ENCODE assay signal across 8 mouse cellular contexts in the genomic region with DNA sequence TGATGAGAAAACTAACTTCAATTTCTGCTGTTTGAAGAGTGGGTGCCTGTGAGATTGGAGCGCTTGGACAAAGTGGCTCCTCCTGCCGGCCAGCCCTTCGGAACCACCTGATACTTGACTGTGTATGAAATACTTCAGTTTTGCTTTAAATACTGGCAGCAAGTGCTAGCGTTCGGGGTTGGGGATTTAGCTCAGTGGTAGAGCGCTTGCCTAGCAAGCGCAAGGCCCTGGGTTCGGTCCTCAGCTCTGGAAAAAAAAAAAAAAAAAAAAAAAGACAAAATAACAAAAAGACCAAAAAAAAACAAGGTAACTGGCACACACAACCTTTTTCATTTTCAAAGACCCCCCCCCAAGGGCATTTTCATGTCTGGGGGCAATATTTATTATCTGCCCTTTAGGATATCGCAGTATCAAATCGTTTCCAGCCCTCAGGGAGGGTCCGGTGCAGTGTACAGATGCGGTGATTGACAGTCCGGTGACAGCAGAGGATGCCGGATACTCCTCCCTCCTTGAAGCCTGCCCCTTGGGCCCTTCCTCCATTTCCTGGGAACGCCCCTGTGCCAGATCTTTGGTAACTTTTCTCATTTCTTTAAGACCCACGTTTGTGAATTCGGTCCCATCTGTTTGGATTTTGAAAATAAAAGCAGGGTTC. TPM values are rescaled to one million over a fixed set of nuclear protein-coding genes. Genes with fewer than 3 reads are reported as not detected.
DNase-seq lines count a peak whose midpoint lies in the region; ATAC-seq and TF ChIP-seq lines count a peak whose summit lies in the region.

No protein-coding gene starts in this region.

- H3K9ac ChIP-seq in intestine, embryonic 14.5 days (ENCODE audit: low read length): peak overlapping the region; percentile 80
- peak overlapping the region; percentile 80; the same call in 1 of the 2 replicates for H3K9ac ChIP-seq in liver, embryonic 14.5 days (replicated peaks)

- 7% methylated on average over 17 of the region's 17 CpGs for WGBS in intestine, embryonic 14.5 days
- 8% methylated on average over 17 of the region's 17 CpGs for WGBS in liver, embryonic 14.5 days (ENCODE audit: insufficient replicate concordance)

- H3K9me3 ChIP-seq in E14TG2a.4 (ENCODE audit: low read length): no peaks in the 10 kb centered on the region
- no peaks in the 10 kb centered on the region for H3K9me3 ChIP-seq in intestine, embryonic 14.5 days (ENCODE audit: control insufficient read depth, low read length)
- H3K9me3 ChIP-seq in liver, embryonic 14.5 days (ENCODE audit: control insufficient read depth, low read length): no peaks in the 10 kb centered on the region

- TF ChIP-seq EP300 in liver, embryonic 14.5 days (IDR thresholded peaks at IDR 0.05; ENCODE audit: low read depth): no peak

- DNase-seq in gastrocnemius, adult 2 months: no peak
- DNase-seq in gastrocnemius, postnatal 25 days: no peak
- DNase-seq in intestine, embryonic 14.5 days (ENCODE audit: low spot score): no peak
- DNase-seq in liver, embryonic 14.5 days (ENCODE audit: low read depth in 3 of 3, low spot score in 3 of 3): no peak
- peak; percentile 83 to 85 for DNase-seq in right cerebral cortex, postnatal 10 days (ENCODE audit: low spot score in 2 of 2)
- DNase-seq in gastrocnemius, postnatal 14 days: no peak

- H3K27ac ChIP-seq in gastrocnemius, adult 2 months: peak overlapping the region; percentile 93
- H3K27ac ChIP-seq in embryonic fibroblast, embryonic 13.5 days (ENCODE audit: insufficient read depth, low read length): peak overlapping the region; percentile 72
- peak overlapping the region; percentile 59; the same call in 1 of the 2 replicates for H3K27ac ChIP-seq in intestine, embryonic 14.5 days (ENCODE audit: low read depth)
- H3K27ac ChIP-seq in liver, embryonic 14.5 days: no peak overlapping the region

- H3K4me1 ChIP-seq in E14TG2a.4 (replicated peaks; ENCODE audit: low read depth, low read length): peaks cover 30% of the 10 kb centered on the region
- peaks cover 7% of the 10 kb centered on the region for H3K4me1 ChIP-seq in embryonic fibroblast, embryonic 13.5 days (ENCODE audit: control insufficient read depth, insufficient read depth, low read length)
- H3K4me1 ChIP-seq in intestine, embryonic 14.5 days (replicated peaks; ENCODE audit: control insufficient read depth, insufficient read depth, low read length): peaks cover 6% of the 10 kb centered on the region; the same call in 1 of the 2 replicates
- H3K4me1 ChIP-seq in liver, embryonic 14.5 days (replicated peaks; ENCODE audit: control insufficient read depth in 2 of 2, insufficient read depth in 2 of 2, low read length in 1 of 2): peaks cover 5 to 6% of the 10 kb centered on the region in 2 experiments

- no peak for TF ChIP-seq POLR2A in embryonic fibroblast, embryonic 13.5 days (IDR thresholded peaks at IDR 0.05; ENCODE audit: low read depth, low read length)

- intact Hi-C loops in gastrocnemius, adult 2 months (cut with DNase I): no loop called here
- intact Hi-C loops in gastrocnemius, postnatal 14 days (cut with DNase I; ENCODE audit: low total_unique reads): no loop called here

- peaks cover 31% of the 10 kb centered on the region for H3K36me3 ChIP-seq in E14TG2a.4 (ENCODE audit: insufficient read depth, low read length)
- peaks cover 20% of the 10 kb centered on the region for H3K36me3 ChIP-seq in intestine, embryonic 14.5 days (ENCODE audit: control insufficient read depth, insufficient read depth, low read length)
- H3K36me3 ChIP-seq in liver, embryonic 14.5 days (replicated peaks; ENCODE audit: control insufficient read depth, insufficient read depth, low read depth): no peaks in the 10 kb centered on the region

- TF ChIP-seq CTCF in gastrocnemius, adult 2 months (IDR thresholded peaks at IDR 0.05): peak; percentile 31
- no peak; the same call in 1 of the 2 replicates for TF ChIP-seq CTCF in E14TG2a.4 (conservative IDR thresholded peaks at IDR 0.05; ENCODE audit: low read length)
- no peak for TF ChIP-seq CTCF in embryonic fibroblast, embryonic 13.5 days (IDR thresholded peaks at IDR 0.05; ENCODE audit: borderline replicate concordance, insufficient read depth, low read length)
- peak; percentile 23; the same call in 1 of the 2 replicates for TF ChIP-seq CTCF in liver, embryonic 14.5 days (IDR thresholded peaks at IDR 0.05; ENCODE audit: low read depth)

- H3K4me3 ChIP-seq in gastrocnemius, adult 2 months: peak overlapping the region; percentile 93
- peak overlapping the region; percentile 98 for H3K4me3 ChIP-seq in E14TG2a.4 (replicated peaks; ENCODE audit: low read length)
- H3K4me3 ChIP-seq in embryonic fibroblast, embryonic 13.5 days (ENCODE audit: insufficient read depth, low read length): peak overlapping the region; percentile 65
- peak overlapping the region; percentile 90 for H3K4me3 ChIP-seq in intestine, embryonic 14.5 days (ENCODE audit: low read depth, low read length)
- H3K4me3 ChIP-seq in liver, embryonic 14.5 days (ENCODE audit: insufficient read depth in 1 of 2, low read depth in 2 of 2, low read length in 2 of 2): peak overlapping the region; percentile 85 to 97

- peak overlapping the region; percentile 51 for H3K4me2 ChIP-seq in intestine, embryonic 14.5 days (ENCODE audit: low read length)
- peak overlapping the region; percentile 92 for H3K4me2 ChIP-seq in liver, embryonic 14.5 days (ENCODE audit: low read depth)

- peak; percentile 91 for ATAC-seq in intestine, embryonic 14.5 days (replicated peaks; ENCODE audit: low FRiP score, low TSS enrichment, low read depth)
- peak; percentile 89 for ATAC-seq in liver, embryonic 14.5 days (ENCODE audit: insufficient read depth)

- no peaks in the 10 kb centered on the region for H3K27me3 ChIP-seq in E14TG2a.4 (ENCODE audit: insufficient read depth, low read length)
- no peaks in the 10 kb centered on the region for H3K27me3 ChIP-seq in intestine, embryonic 14.5 days (replicated peaks; ENCODE audit: control insufficient read depth, insufficient read depth, low read length)
- no peaks in the 10 kb centered on the region for H3K27me3 ChIP-seq in liver, embryonic 14.5 days (ENCODE audit: control insufficient read depth, insufficient read depth, low read length)

RNA-seq across cellular contexts. Expression of a gene that starts 0.5 kb away (rescaled TPM):
- 1 to 10 TPM; 8.1 to 9.9 TPM for total RNA-seq in gastrocnemius, adult 2 months (2021)
- total RNA-seq in gastrocnemius, postnatal 25 days (2021): 1 to 10 TPM; 7.0 to 8.4 TPM
- polyA plus RNA-seq in embryonic fibroblast, embryonic 13.5 days (2011; ENCODE audit: insufficient read length, low read depth, missing spikeins): 21.2 and 25.5 TPM in 2 replicates
- 19.0 and 19.1 TPM in 2 replicates for polyA plus RNA-seq in intestine, embryonic 14.5 days (2014; fragmentation: Nextera tagmentation; extraction: Ambion mirVana)
- polyA plus RNA-seq in liver, embryonic 14.5 days (2012; rRNA removed): 6.9 and 11.7 TPM in 2 replicates
- 6.4 and 6.7 TPM in 2 replicates for polyA plus RNA-seq in liver, embryonic 14.5 days (2014; fragmentation: Nextera tagmentation; extraction: Ambion mirVana)
- total RNA-seq in gastrocnemius, postnatal 14 days (2021): 1 to 10 TPM; 7.6 to 8.5 TPM

RNA-seq across cellular contexts. Expression of a gene that starts 18.1 kb away (rescaled TPM):
- not detected for total RNA-seq in gastrocnemius, adult 2 months (2021)
- not detected for total RNA-seq in gastrocnemius, postnatal 25 days (2021)
- polyA plus RNA-seq in embryonic fibroblast, embryonic 13.5 days (2011; ENCODE audit: insufficient read length, low read depth, missing spikeins): not detected in 2 replicates
- polyA plus RNA-seq in intestine, embryonic 14.5 days (2014; fragmentation: Nextera tagmentation; extraction: Ambion mirVana): not detected in 2 replicates
- 0.02 and 0.09 TPM in 2 replicates for polyA plus RNA-seq in liver, embryonic 14.5 days (2012; rRNA removed)
- polyA plus RNA-seq in liver, embryonic 14.5 days (2014; fragmentation: Nextera tagmentation; extraction: Ambion mirVana): not detected in 2 replicates
- not detected for total RNA-seq in gastrocnemius, postnatal 14 days (2021)

RNA-seq across cellular contexts. Expression of a gene that starts 25.3 kb away (rescaled TPM):
- 1 to 10 TPM; 1.6 to 5.2 TPM for total RNA-seq in gastrocnemius, adult 2 months (2021)
- 10 to 100 TPM; 11.4 to 14.1 TPM for total RNA-seq in gastrocnemius, postnatal 25 days (2021)
- 133 and 222 TPM in 2 replicates for polyA plus RNA-seq in embryonic fibroblast, embryonic 13.5 days (2011; ENCODE audit: insufficient read length, low read depth, missing spikeins)
- 83.8 and 94.8 TPM in 2 replicates for polyA plus RNA-seq in intestine, embryonic 14.5 days (2014; fragmentation: Nextera tagmentation; extraction: Ambion mirVana)
- polyA plus RNA-seq in liver, embryonic 14.5 days (2012; rRNA removed): 14.6 and 16.7 TPM in 2 replicates
- 25.4 and 27.7 TPM in 2 replicates for polyA plus RNA-seq in liver, embryonic 14.5 days (2014; fragmentation: Nextera tagmentation; extraction: Ambion mirVana)
- total RNA-seq in gastrocnemius, postnatal 14 days (2021): 10 to 100 TPM; 12.5 to 31.5 TPM

Comparison
In these comparisons a context has a peak if more than half of its experiments do, and no peak if none do; other contexts are left out.
1. DNase-seq: peak in right cerebral cortex, postnatal 10 days (2 of 2); none in gastrocnemius, adult 2 months (single experiment), gastrocnemius, postnatal 25 days (single experiment), intestine, embryonic 14.5 days (single experiment), liver, embryonic 14.5 days (0 of 3) and gastrocnemius, postnatal 14 days (single experiment).
2. CTCF ChIP-seq: peak in gastrocnemius, adult 2 months (single experiment) and liver, embryonic 14.5 days (single experiment); none in E14TG2a.4 (single experiment) and embryonic fibroblast, embryonic 13.5 days (single experiment).
3. Peak in every context shown above with its lines, with median percentiles within 50 percentile points of each other: H3K4me3 ChIP-seq.